Mouse (Mus musculus) G1E (cell line): ENCODE data around the gene Cstad. TPM values are rescaled to one million over a fixed set of nuclear protein-coding genes. Genes with fewer than 3 reads are reported as not detected.

Experiments used
- ATAC-seq: 2 replicates; pipeline ENCODE4 v1.8.0; 2016; ENCODE audit warnings: mild to moderate bottlenecking; ENCODE audit not compliant: insufficient number of reproducible peaks, poor library complexity, low FRiP score, severe bottlenecking; ENCODE audit errors: extremely low read depth
- DNase-seq: peaks from one replicate; pipeline ENCODE4 v3.0.0; 2012; ENCODE audit warnings: low spot score
- H3K27me3 ChIP-seq: 2 replicates; pipeline ENCODE4 v1.6.1; 2012; ENCODE audit warnings: mild to moderate bottlenecking, low read length, inconsistent platforms; ENCODE audit not compliant: insufficient read depth
- H3K36me3 ChIP-seq: replicated peaks from 2 replicates; pipeline ENCODE3; 2012; ENCODE audit warnings: mild to moderate bottlenecking, inconsistent platforms
- H3K4me1 ChIP-seq: 2 replicates; pipeline ENCODE4 v1.6.1; 2012; ENCODE audit warnings: low read depth, low read length, inconsistent platforms, mixed read lengths; ENCODE audit not compliant: insufficient read depth
- H3K4me3 ChIP-seq: 2 replicates; pipeline ENCODE4 v1.5.1; 2012; ENCODE audit warnings: low read depth, mild to moderate bottlenecking, inconsistent platforms, low read length, moderate library complexity, mixed read lengths
- H3K9me3 ChIP-seq: replicated peaks from 2 replicates; pipeline ENCODE4 v1.6.1; 2012; ENCODE audit warnings: inconsistent platforms
- CTCF ChIP-seq: IDR thresholded peaks from 2 replicates; pipeline ENCODE4 v1.5.1; 2012; ENCODE audit warnings: low read depth, low read length, inconsistent platforms, mixed read lengths
- GATA1 ChIP-seq: IDR thresholded peaks from 2 replicates; pipeline ENCODE4 v1.6.1; 2012; ENCODE audit warnings: borderline replicate concordance, low read length, inconsistent platforms, mixed read lengths
- GATA2 ChIP-seq: IDR thresholded peaks from 2 replicates; pipeline ENCODE4 v1.6.1; 2012; ENCODE audit warnings: low read depth, low read length, inconsistent platforms, borderline replicate concordance
- POLR2AphosphoS5 ChIP-seq: IDR thresholded peaks from 2 replicates; pipeline ENCODE4 v1.6.1; 2012; ENCODE audit warnings: low read depth, low read length, inconsistent platforms; ENCODE audit not compliant: insufficient replicate concordance
- TAL1 ChIP-seq: conservative IDR thresholded peaks from 2 replicates; pipeline ENCODE4 v1.6.1; 2012; ENCODE audit warnings: low read depth, low read length, inconsistent platforms, mixed read lengths
- polyA plus RNA-seq: library from polyadenylated mRNA; stranded (reverse); fragments of >175 nt; gene quantifications from 2 replicates; pipeline ENCODE4 v1.2.3, GENCODE M21; 2012
- total RNA-seq, 2 experiments: library from RNA; stranded (forward) in 1 of 2; stranded (reverse) in 1 of 2; fragments of 200-1000 nt in 1 of 2; fragments of >200 nt in 1 of 2; fragmentation: Nextera tagmentation in 1 of 2; gene quantifications; 2 replicates each; pipeline ENCODE4 v1.2.3; 2014 to 2017

Gene Cstad
- total and polyA plus RNA-seq, 3 experiments: 1.6 TPM; not detected in 2

GRCm38 (mm10) chr2:30555257-30555656 lies 39.6 kb upstream of the Cstad start:
- H3K4me1 ChIP-seq: peaks cover 2% of the 10 kb centered on the region; the same call in 1 of the 2 replicates
- DNase-seq (no peak), ATAC-seq (no peak)
- H3K27me3 ChIP-seq: peaks cover 21% of the 10 kb centered on the region
- H3K36me3 ChIP-seq: no peaks in the 10 kb centered on the region
- no peaks in the 10 kb centered on the region for H3K9me3 ChIP-seq
- H3K4me3 ChIP-seq: no peak overlapping the region
- TF ChIP-seq GATA2: no peak
- TF ChIP-seq CTCF: no peak
- TF ChIP-seq TAL1: no peak
- TF ChIP-seq GATA1: no peak
- TF ChIP-seq POLR2AphosphoS5: no peak

- H3K36me3 ChIP-seq: no peaks in the 10 kb centered on the region
- DNase-seq (no peak), ATAC-seq (no peak)
- TF ChIP-seq GATA2: no peak
- TF ChIP-seq TAL1: no peak
- no peak for TF ChIP-seq CTCF
- TF ChIP-seq POLR2AphosphoS5: no peak
- TF ChIP-seq GATA1: no peak
- H3K27me3 ChIP-seq: peaks cover 30% of the 10 kb centered on the region
- H3K9me3 ChIP-seq: no peaks in the 10 kb centered on the region
- peaks cover 2% of the 10 kb centered on the region; the same call in 1 of the 2 replicates for H3K4me1 ChIP-seq
- H3K4me3 ChIP-seq: no peak overlapping the region
These were observed 38.3 kb upstream of the Cstad start for GRCm38 (mm10) chr2:30556495-30556894.

- TF ChIP-seq POLR2AphosphoS5 (no peak), GATA2 (no peak), GATA1 (no peak), TAL1 (no peak), CTCF (no peak)
- Histone ChIP-seq H3K9me3 (no peaks in the 10 kb centered on the region), H3K27me3 (peaks cover 32% of the 10 kb centered on the region)
These were observed 35.3 kb upstream of the Cstad start for GRCm38 (mm10) chr2:30559552-30559951.

GRCm38 (mm10) chr2:30562553-30562952 lies 32.3 kb upstream of the Cstad start:
- Histone ChIP-seq H3K27me3 (peaks cover 31% of the 10 kb centered on the region), H3K4me1 (no peaks in the 10 kb centered on the region), H3K36me3 (no peaks in the 10 kb centered on the region), H3K4me3 (no peak overlapping the region), H3K9me3 (no peaks in the 10 kb centered on the region)
- DNase-seq (no peak), ATAC-seq (no peak)
- TF ChIP-seq CTCF (no peak), POLR2AphosphoS5 (no peak), TAL1 (no peak), GATA1 (no peak)

More at GRCm38 (mm10) chr2:30559552-30559951, 35.3 kb upstream of the Cstad start:
- no peak overlapping the region for H3K4me3 ChIP-seq
- H3K36me3 ChIP-seq: no peaks in the 10 kb centered on the region
- ATAC-seq: no peak
- DNase-seq: no peak
- no peaks in the 10 kb centered on the region for H3K4me1 ChIP-seq

- DNase-seq (no peak), ATAC-seq (no peak)
- H3K4me1 ChIP-seq: no peaks in the 10 kb centered on the region
- H3K9me3 ChIP-seq: no peaks in the 10 kb centered on the region
- no peak overlapping the region for H3K4me3 ChIP-seq
- no peaks in the 10 kb centered on the region for H3K36me3 ChIP-seq
- H3K27me3 ChIP-seq: peaks cover 10% of the 10 kb centered on the region
- no peak for TF ChIP-seq TAL1
- TF ChIP-seq POLR2AphosphoS5: no peak
- no peak for TF ChIP-seq GATA1
- no peak for TF ChIP-seq GATA2
- TF ChIP-seq CTCF: no peak
These were observed 23.2 kb upstream of the Cstad start for GRCm38 (mm10) chr2:30571647-30572046.

- no peak overlapping the region for H3K4me3 ChIP-seq
- no peaks in the 10 kb centered on the region for H3K4me1 ChIP-seq
- DNase-seq: no peak
- TF ChIP-seq TAL1 (no peak), GATA2 (no peak), POLR2AphosphoS5 (no peak), CTCF (no peak), GATA1 (no peak)
- no peaks in the 10 kb centered on the region for H3K36me3 ChIP-seq
- H3K27me3 ChIP-seq: peaks cover 10% of the 10 kb centered on the region
- ATAC-seq: no peak
- H3K9me3 ChIP-seq: no peaks in the 10 kb centered on the region
These were observed 21.3 kb upstream of the Cstad start for GRCm38 (mm10) chr2:30573522-30573921.

- peaks cover 22% of the 10 kb centered on the region for H3K27me3 ChIP-seq
- no peaks in the 10 kb centered on the region for H3K4me1 ChIP-seq
- no peak overlapping the region for H3K4me3 ChIP-seq
- no peak for DNase-seq
- no peak for ATAC-seq
- H3K36me3 ChIP-seq: no peaks in the 10 kb centered on the region
- no peaks in the 10 kb centered on the region for H3K9me3 ChIP-seq
- TF ChIP-seq POLR2AphosphoS5: no peak
- TF ChIP-seq GATA1: no peak
- TF ChIP-seq CTCF: no peak
- TF ChIP-seq GATA2: no peak
- no peak for TF ChIP-seq TAL1
These were observed 17.8 kb upstream of the Cstad start for GRCm38 (mm10) chr2:30577010-30577409.
